Mouse (Mus musculus): ENCODE measurements around the gene Mrps12.

Mrps12 gene

GRCm38 (mm10) chr7:28741709-28742438 is at the start of gene Mrps12, which contains the start of gene Sars2:
TSS of gene Mrps12 (minus strand) at chr7:28741820.
TSS of gene Sars2 (plus strand) at chr7:28741992.
- peak; percentile 95 for DNase-seq

- peak in 1 of 2 experiments; percentile 42 for DNase-seq
Observed at GRCm38 (mm10) chr7:28790066-28790806, 48.6 kb upstream of the Mrps12 start.

GRCm38 (mm10) chr7:28789235-28789634 is 47.6 kb upstream of the Mrps12 start:
- no peak for DNase-seq

- DNase-seq, result peak in 1 of 2 experiments; percentile 51
Observed at GRCm38 (mm10) chr7:28788307-28789195, 46.9 kb upstream of the Mrps12 start, which contains the start of gene Rinl. TSS of gene Rinl (plus strand) at chr7:28788969.

- DNase-seq, result no peak
Observed at GRCm38 (mm10) chr7:28787884-28788283, 46.3 kb upstream of the Mrps12 start.

- DNase-seq, result no peak
Observed at GRCm38 (mm10) chr7:28785161-28785560, 43.5 kb upstream of the Mrps12 start.

- DNase-seq, result peak; percentile 41 to 54
Observed at GRCm38 (mm10) chr7:28781261-28781663, 39.6 kb upstream of the Mrps12 start.

- DNase-seq, result no peak
Observed at GRCm38 (mm10) chr7:28780857-28781256, 39.2 kb upstream of the Mrps12 start.

- DNase-seq, result peak; percentile 84 to 90
Observed at GRCm38 (mm10) chr7:28780067-28780658, 38.5 kb upstream of the Mrps12 start.

GRCm38 (mm10) chr7:28778825-28779224 is 37.2 kb upstream of the Mrps12 start:
- no peak for DNase-seq

- DNase-seq, result no peak
Observed at GRCm38 (mm10) chr7:28775129-28775528, 33.5 kb upstream of the Mrps12 start.

GRCm38 (mm10) chr7:28774164-28774563 is 32.5 kb upstream of the Mrps12 start:
- DNase-seq, result no peak

GRCm38 (mm10) chr7:28773163-28773562 is 31.5 kb upstream of the Mrps12 start:
- DNase-seq, result no peak

- peak in 1 of 2 experiments; percentile 51 for DNase-seq
Observed at GRCm38 (mm10) chr7:28771867-28772266, 30.2 kb upstream of the Mrps12 start.

GRCm38 (mm10) chr7:28770309-28770708 is 28.7 kb upstream of the Mrps12 start:
- DNase-seq, result no peak

- no peak for DNase-seq
Observed at GRCm38 (mm10) chr7:28769414-28769958, 27.9 kb upstream of the Mrps12 start.

- DNase-seq, result peak in 1 of 2 experiments; percentile 21
Observed at GRCm38 (mm10) chr7:28767462-28767965, 25.9 kb upstream of the Mrps12 start, which contains the start of gene Nfkbib. TSS of gene Nfkbib (minus strand) at chr7:28767512.

GRCm38 (mm10) chr7:28766910-28767309 is 25.3 kb upstream of the Mrps12 start:
- no peak for DNase-seq

GRCm38 (mm10) chr7:28766173-28766879 is 24.7 kb upstream of the Mrps12 start, which contains the start of gene Sirt2:
TSS of gene Sirt2 (plus strand) at chr7:28766735.
- peak; percentile 98 for DNase-seq

GRCm38 (mm10) chr7:28765211-28765610 is 23.6 kb upstream of the Mrps12 start:
- no peak for DNase-seq

- no peak for DNase-seq
Observed at GRCm38 (mm10) chr7:28761907-28762306, 20.3 kb upstream of the Mrps12 start.

Measured in lung, postnatal 4 days (tissue).